Mouse (Mus musculus) megakaryocyte, embryonic 14.5 days (primary cell): ENCODE measurements around the gene Acads.

Experiments
- FLI1 ChIP-seq: IDR thresholded peaks from 2 replicates; pipeline ENCODE4 v1.6.1; 2012; ENCODE audit warnings: low read length, inconsistent platforms, mixed read lengths
- GATA1 ChIP-seq: IDR thresholded peaks from 3 replicates; pipeline ENCODE4 v1.6.1; 2012; ENCODE audit warnings: mixed read lengths, low read length, inconsistent platforms, borderline replicate concordance

- no peak for TF ChIP-seq GATA1
- no peak for TF ChIP-seq FLI1
Measured at GRCm38 (mm10) chr5:115071096-115071901, 47.8 kb downstream of the Acads start.
